Mouse (Mus musculus): ENCODE data around the gene Pde10a. TPM values are rescaled to one million over a fixed set of nuclear protein-coding genes. Genes with fewer than 3 reads are reported as not detected.

Pde10a gene
- polyA plus RNA-seq, 1 experiment: 1.5 TPM

- TF ChIP-seq POLR2A (IDR thresholded peaks at IDR 0.05; ENCODE audit: low read depth, low read length) (no peak), CTCF (IDR thresholded peaks at IDR 0.05; ENCODE audit: extremely low read depth, insufficient read depth, insufficient read length, insufficient replicate concordance) (no peak)
- no peak overlapping the region for H3K4me3 ChIP-seq (ENCODE audit: extremely low read depth, insufficient read depth, insufficient read length)
- no peak for DNase-seq (ENCODE audit: low read depth in 1 of 2, low spot score in 2 of 2)
- H3K36me3 ChIP-seq (ENCODE audit: control insufficient read depth, insufficient read depth, low read length): no peaks in the 10 kb centered on the region
- WGBS: 86% methylated on average over 1 of the region's 1 CpGs
- H3K27me3 ChIP-seq (ENCODE audit: control insufficient read depth, insufficient read depth, low read length): no peaks in the 10 kb centered on the region
- no peaks in the 10 kb centered on the region for H3K4me1 ChIP-seq (ENCODE audit: control insufficient read depth, insufficient read depth, insufficient read length)
- no peak overlapping the region for H3K27ac ChIP-seq (ENCODE audit: insufficient read depth, low read length)
Measured at GRCm38 (mm10) chr17:8878056-8878455, 352.9 kb downstream of the Pde10a start.

GRCm38 (mm10) chr17:8881711-8882110, 356.5 kb downstream of the Pde10a start:
- no peak overlapping the region for H3K27ac ChIP-seq (ENCODE audit: insufficient read depth, low read length)
- DNase-seq (ENCODE audit: low read depth in 1 of 2, low spot score in 2 of 2): no peak
- H3K27me3 ChIP-seq (ENCODE audit: control insufficient read depth, insufficient read depth, low read length): no peaks in the 10 kb centered on the region
- no peaks in the 10 kb centered on the region for H3K4me1 ChIP-seq (ENCODE audit: control insufficient read depth, insufficient read depth, insufficient read length)
- H3K4me3 ChIP-seq (ENCODE audit: extremely low read depth, insufficient read depth, insufficient read length): no peak overlapping the region
- H3K36me3 ChIP-seq (ENCODE audit: control insufficient read depth, insufficient read depth, low read length): no peaks in the 10 kb centered on the region
- WGBS: 89% methylated on average over 6 of the region's 6 CpGs
- TF ChIP-seq CTCF (IDR thresholded peaks at IDR 0.05; ENCODE audit: extremely low read depth, insufficient read depth, insufficient read length, insufficient replicate concordance): no peak
- no peak for TF ChIP-seq POLR2A (IDR thresholded peaks at IDR 0.05; ENCODE audit: low read depth, low read length)

- WGBS: 86% methylated on average over 5 of the region's 5 CpGs
Measured at GRCm38 (mm10) chr17:8884691-8885090, 359.5 kb downstream of the Pde10a start.

GRCm38 (mm10) chr17:8885830-8886229, 360.7 kb downstream of the Pde10a start:
- TF ChIP-seq POLR2A (IDR thresholded peaks at IDR 0.05; ENCODE audit: low read depth, low read length): no peak
- no peak for TF ChIP-seq CTCF (IDR thresholded peaks at IDR 0.05; ENCODE audit: extremely low read depth, insufficient read depth, insufficient read length, insufficient replicate concordance)
- H3K4me3 ChIP-seq (ENCODE audit: extremely low read depth, insufficient read depth, insufficient read length): no peak overlapping the region
- no peak overlapping the region for H3K27ac ChIP-seq (ENCODE audit: insufficient read depth, low read length)
- no peaks in the 10 kb centered on the region for H3K27me3 ChIP-seq (ENCODE audit: control insufficient read depth, insufficient read depth, low read length)
- 93% methylated on average over 6 of the region's 6 CpGs for WGBS
- no peaks in the 10 kb centered on the region for H3K36me3 ChIP-seq (ENCODE audit: control insufficient read depth, insufficient read depth, low read length)
- H3K4me1 ChIP-seq (ENCODE audit: control insufficient read depth, insufficient read depth, insufficient read length): no peaks in the 10 kb centered on the region
- no peak for DNase-seq (ENCODE audit: low read depth in 1 of 2, low spot score in 2 of 2)

More at GRCm38 (mm10) chr17:8884691-8885090, 359.5 kb downstream of the Pde10a start:
- Histone ChIP-seq H3K27ac (ENCODE audit: insufficient read depth, low read length) (no peak overlapping the region), H3K4me3 (ENCODE audit: extremely low read depth, insufficient read depth, insufficient read length) (no peak overlapping the region), H3K36me3 (ENCODE audit: control insufficient read depth, insufficient read depth, low read length) (no peaks in the 10 kb centered on the region), H3K4me1 (ENCODE audit: control insufficient read depth, insufficient read depth, insufficient read length) (no peaks in the 10 kb centered on the region), H3K27me3 (ENCODE audit: control insufficient read depth, insufficient read depth, low read length) (no peaks in the 10 kb centered on the region)
- TF ChIP-seq POLR2A (IDR thresholded peaks at IDR 0.05; ENCODE audit: low read depth, low read length): no peak
- TF ChIP-seq CTCF (IDR thresholded peaks at IDR 0.05; ENCODE audit: extremely low read depth, insufficient read depth, insufficient read length, insufficient replicate concordance): no peak
- no peak for DNase-seq (ENCODE audit: low read depth in 1 of 2, low spot score in 2 of 2)

GRCm38 (mm10) chr17:8888105-8888504, 362.9 kb downstream of the Pde10a start:
- DNase-seq (ENCODE audit: low read depth in 1 of 2, low spot score in 2 of 2): no peak
- Histone ChIP-seq H3K4me3 (ENCODE audit: extremely low read depth, insufficient read depth, insufficient read length) (no peak overlapping the region), H3K4me1 (ENCODE audit: control insufficient read depth, insufficient read depth, insufficient read length) (no peaks in the 10 kb centered on the region), H3K36me3 (ENCODE audit: control insufficient read depth, insufficient read depth, low read length) (no peaks in the 10 kb centered on the region), H3K27me3 (ENCODE audit: control insufficient read depth, insufficient read depth, low read length) (no peaks in the 10 kb centered on the region), H3K27ac (ENCODE audit: insufficient read depth, low read length) (no peak overlapping the region)
- TF ChIP-seq CTCF (IDR thresholded peaks at IDR 0.05; ENCODE audit: extremely low read depth, insufficient read depth, insufficient read length, insufficient replicate concordance) (no peak), POLR2A (IDR thresholded peaks at IDR 0.05; ENCODE audit: low read depth, low read length) (no peak)
- WGBS: 90% methylated on average over 9 of the region's 9 CpGs

- no peak for DNase-seq (ENCODE audit: low read depth in 1 of 2, low spot score in 2 of 2)
- Histone ChIP-seq H3K27me3 (ENCODE audit: control insufficient read depth, insufficient read depth, low read length) (no peaks in the 10 kb centered on the region), H3K4me1 (ENCODE audit: control insufficient read depth, insufficient read depth, insufficient read length) (no peaks in the 10 kb centered on the region), H3K36me3 (ENCODE audit: control insufficient read depth, insufficient read depth, low read length) (no peaks in the 10 kb centered on the region), H3K4me3 (ENCODE audit: extremely low read depth, insufficient read depth, insufficient read length) (no peak overlapping the region), H3K27ac (ENCODE audit: insufficient read depth, low read length) (no peak overlapping the region)
- TF ChIP-seq CTCF (IDR thresholded peaks at IDR 0.05; ENCODE audit: extremely low read depth, insufficient read depth, insufficient read length, insufficient replicate concordance) (no peak), POLR2A (IDR thresholded peaks at IDR 0.05; ENCODE audit: low read depth, low read length) (no peak)
- 78% methylated on average over 5 of the region's 5 CpGs for WGBS
Measured at GRCm38 (mm10) chr17:8888639-8889038, 363.5 kb downstream of the Pde10a start.

GRCm38 (mm10) chr17:8892193-8892985, 367.2 kb downstream of the Pde10a start:
- no peak for DNase-seq (ENCODE audit: low read depth in 1 of 2, low spot score in 2 of 2)

More at GRCm38 (mm10) chr17:8892193-8892985, 367.2 kb downstream of the Pde10a start:
- Histone ChIP-seq H3K27me3 (ENCODE audit: control insufficient read depth, insufficient read depth, low read length) (no peaks in the 10 kb centered on the region), H3K4me1 (ENCODE audit: control insufficient read depth, insufficient read depth, insufficient read length) (no peaks in the 10 kb centered on the region), H3K36me3 (ENCODE audit: control insufficient read depth, insufficient read depth, low read length) (no peaks in the 10 kb centered on the region), H3K27ac (ENCODE audit: insufficient read depth, low read length) (no peak overlapping the region), H3K4me3 (ENCODE audit: extremely low read depth, insufficient read depth, insufficient read length) (no peak overlapping the region)
- no peak for TF ChIP-seq CTCF (IDR thresholded peaks at IDR 0.05; ENCODE audit: extremely low read depth, insufficient read depth, insufficient read length, insufficient replicate concordance)
- no peak for TF ChIP-seq POLR2A (IDR thresholded peaks at IDR 0.05; ENCODE audit: low read depth, low read length)
- 63% methylated on average over 13 of the region's 13 CpGs for WGBS
